Mouse (Mus musculus): ENCODE results near the gene Stx16.

Gene Stx16

DNA sequence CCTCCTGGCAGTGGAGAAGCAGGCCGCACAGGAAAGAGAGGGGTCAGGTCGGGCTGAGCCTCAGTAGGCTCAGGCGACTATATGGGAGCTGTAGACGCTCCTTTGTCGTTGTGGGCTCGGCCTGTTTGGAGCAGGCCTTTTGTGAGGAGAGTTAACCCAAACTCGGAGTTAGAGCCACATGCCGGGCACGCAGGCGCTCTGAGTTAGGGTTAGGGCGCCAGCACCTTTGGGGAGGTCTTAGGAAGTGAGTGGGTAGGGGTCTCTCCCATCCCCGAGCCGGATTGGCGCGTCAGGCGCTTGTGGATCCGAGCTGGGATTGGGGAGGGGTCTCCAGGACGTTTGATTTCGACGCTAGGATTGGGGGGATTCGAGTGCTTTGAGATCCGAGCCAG lies 321 bp downstream of the Stx16 start:
- DNase-seq (ENCODE audit: low spot score) = peak; percentile 73

DNA sequence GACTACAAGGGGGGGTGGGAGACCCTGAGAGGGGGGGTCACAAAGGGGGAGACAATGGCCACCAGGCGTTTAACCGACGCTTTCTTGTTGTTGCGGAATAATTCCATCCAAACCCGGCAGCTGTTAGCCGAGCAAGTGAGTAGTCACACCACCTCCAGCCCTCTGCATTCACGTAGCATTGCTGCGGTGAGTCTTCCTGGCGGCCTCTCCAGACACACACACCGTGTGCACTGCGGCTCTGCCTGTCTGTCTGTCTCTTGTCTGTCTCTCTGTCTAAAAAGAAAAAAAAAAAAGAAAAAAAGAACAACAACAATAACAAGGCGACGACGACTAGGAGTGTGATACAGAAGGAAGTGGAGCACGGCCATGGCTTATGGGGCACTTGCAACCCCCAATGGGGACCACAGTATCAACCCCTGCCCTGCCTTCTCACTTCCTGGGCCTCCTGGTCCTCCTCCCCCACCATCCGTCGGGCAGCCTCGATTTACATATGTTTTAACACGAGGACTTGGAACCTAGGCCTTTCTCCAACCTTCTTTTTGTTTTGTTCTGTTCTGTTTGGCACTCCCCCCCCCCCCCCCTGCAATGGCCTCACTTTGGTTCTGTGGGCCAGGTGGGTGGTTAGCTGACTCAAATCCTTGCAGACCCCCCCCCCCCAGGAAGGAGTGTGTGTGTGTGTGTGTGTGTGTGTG lies 1.0 kb downstream of the Stx16 start:
- peak; percentile 69 for DNase-seq (ENCODE audit: low spot score)

DNA sequence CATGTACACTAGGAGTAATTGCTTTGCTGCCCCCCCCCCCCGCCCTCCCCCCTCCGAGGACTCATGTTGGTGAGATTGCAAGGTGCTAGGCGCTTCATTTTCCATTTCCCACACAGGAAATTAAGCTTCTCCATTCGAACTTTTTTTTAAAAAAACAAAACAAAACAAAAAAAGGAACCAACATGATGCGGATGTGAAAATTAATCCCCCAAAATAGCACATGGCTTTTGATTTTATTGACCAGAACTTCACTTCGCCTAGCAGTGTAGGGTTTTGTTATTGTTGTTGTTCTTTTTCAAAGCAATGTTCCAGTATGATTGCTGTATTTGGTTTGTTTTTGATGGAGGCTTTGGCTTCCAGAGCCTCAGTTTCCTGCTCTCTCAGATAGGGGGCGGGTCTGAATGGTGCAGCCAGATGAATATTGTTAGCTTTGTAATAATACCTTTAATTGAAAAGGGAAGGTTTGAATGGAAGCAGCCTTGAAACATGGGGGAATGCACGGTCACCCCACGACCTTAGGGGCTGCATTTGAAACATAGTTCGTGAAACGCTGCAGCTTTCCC lies 1.7 kb downstream of the Stx16 start:
- peak; percentile 21 for DNase-seq (ENCODE audit: low spot score)

DNA sequence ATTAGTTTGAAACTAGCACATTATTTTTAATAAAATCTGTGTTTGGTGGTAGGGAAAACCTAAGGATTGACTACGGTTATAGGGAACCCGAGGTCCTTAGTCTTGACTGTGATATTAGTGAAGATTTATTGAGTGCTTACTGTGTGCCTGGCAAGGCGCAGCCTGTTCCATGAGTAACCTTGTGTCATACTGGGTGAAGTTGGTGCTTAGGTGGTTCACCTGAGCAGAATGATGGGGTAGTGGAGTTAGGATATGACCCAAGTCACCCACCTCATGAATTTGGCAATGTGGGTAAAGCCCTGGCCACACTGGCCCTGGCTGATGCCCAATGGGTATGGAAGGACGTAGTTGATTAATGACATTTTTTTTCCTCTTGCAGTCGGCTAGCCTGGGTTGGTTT lies 5.7 kb downstream of the Stx16 start:
- no peak for DNase-seq (ENCODE audit: low spot score)

DNA sequence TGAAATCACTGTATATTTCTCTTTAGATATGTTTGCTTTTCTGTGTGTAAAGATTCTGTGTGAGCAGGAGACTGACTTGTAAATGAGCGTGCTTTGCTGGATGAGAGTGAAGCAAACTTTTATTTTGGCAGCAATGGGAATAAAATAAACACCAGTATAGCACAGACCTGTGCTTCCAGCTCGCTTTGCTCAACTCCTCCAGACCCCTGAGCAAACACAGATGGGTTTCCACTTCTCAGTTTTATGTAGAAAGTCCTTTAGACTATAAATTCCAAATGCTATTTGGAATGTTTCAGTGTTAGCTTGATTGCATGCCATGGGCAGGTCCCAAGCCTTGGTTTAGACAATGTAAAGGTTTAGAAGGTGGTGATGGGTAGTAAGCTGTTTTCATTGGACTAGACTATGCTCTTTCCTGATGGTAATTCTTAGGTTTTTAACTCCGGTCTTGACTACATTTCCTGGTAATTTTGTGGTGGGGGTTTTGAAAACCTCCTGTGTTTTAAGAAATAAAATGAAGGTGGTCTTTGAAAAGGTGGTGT lies 6.3 kb downstream of the Stx16 start:
- DNase-seq (ENCODE audit: low spot score) = no peak

DNA sequence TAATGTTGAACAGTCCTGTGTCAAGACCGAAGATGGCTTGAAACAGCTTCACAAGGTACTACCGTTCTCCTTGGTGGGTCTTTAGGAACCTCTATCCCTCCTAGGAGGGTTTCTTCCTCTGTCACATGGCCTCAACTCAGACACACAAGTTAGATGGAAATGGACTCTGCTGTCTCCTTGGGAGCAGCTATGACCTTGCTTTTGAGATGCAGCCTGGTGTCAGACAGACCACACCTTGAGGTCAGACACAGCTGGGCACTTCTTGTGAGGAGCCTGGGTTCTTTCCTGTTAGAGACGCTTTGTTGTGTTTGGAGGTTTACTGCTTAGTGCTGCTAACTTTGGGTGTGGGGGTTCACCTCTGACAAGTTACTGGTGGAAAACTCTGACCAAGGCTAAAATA lies 19.0 kb downstream of the Stx16 start:
- no peak for DNase-seq (ENCODE audit: low spot score)

DNA sequence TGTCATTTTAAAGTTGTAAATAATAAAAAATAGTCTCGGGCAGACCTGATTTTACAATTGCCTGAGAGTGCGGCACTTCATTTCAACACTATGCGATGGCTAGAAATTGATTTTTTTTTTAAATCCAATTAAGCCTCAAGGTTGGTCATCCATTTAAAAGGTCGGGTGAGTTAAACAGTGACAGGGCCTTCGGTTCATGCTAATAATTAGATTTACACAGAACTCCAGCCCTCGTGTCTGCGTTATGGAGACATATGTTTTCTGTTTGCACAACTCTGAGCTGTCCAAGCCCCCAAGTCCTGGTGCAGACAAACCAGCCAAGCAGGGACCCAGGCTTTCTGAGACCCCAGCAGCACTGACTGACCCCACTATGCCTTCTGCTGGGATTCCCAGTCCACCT lies 26.3 kb downstream of the Stx16 start:
- peak; percentile 26 for DNase-seq (ENCODE audit: low spot score)

DNA sequence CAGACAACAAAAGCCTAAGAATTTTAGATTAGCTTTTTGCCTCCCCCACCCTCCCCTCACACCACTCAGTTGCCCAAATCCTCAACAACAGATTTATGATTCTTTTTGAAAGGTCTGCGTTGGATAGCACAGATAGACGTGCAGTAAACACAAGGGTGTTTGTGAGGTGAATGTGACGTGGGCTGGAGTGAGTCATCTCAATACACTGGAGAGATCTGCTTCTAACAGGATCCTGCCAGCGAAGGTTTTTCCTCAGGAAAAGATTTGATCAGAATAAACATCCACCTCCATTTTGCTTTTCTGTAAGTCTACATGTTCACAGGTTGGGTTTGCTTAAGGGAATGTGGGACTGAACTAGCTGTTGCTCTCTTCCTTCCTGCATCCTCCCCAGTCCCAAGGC lies 27.4 kb downstream of the Stx16 start:
- no peak for DNase-seq (ENCODE audit: low spot score)

DNA sequence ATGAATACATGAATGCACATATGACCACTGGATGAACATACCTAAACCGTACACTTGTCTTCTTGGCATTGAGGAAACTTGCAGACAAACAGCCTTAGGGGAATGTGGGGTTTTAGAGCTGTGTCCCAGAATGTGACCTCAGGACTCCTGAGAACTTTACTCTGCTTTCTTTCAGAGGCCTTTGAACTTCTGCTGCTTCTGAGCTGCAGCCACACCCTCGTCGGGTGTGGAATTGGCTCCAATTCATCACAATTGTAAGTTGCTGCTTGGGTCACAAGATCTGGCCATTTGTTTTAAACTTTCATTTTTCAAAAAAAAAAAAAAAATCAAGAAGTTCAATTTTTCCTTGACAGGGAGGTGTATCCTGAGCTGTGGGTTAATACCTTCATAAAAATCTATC lies 31.3 kb downstream of the Stx16 start:
- DNase-seq (ENCODE audit: low spot score) = no peak

DNA sequence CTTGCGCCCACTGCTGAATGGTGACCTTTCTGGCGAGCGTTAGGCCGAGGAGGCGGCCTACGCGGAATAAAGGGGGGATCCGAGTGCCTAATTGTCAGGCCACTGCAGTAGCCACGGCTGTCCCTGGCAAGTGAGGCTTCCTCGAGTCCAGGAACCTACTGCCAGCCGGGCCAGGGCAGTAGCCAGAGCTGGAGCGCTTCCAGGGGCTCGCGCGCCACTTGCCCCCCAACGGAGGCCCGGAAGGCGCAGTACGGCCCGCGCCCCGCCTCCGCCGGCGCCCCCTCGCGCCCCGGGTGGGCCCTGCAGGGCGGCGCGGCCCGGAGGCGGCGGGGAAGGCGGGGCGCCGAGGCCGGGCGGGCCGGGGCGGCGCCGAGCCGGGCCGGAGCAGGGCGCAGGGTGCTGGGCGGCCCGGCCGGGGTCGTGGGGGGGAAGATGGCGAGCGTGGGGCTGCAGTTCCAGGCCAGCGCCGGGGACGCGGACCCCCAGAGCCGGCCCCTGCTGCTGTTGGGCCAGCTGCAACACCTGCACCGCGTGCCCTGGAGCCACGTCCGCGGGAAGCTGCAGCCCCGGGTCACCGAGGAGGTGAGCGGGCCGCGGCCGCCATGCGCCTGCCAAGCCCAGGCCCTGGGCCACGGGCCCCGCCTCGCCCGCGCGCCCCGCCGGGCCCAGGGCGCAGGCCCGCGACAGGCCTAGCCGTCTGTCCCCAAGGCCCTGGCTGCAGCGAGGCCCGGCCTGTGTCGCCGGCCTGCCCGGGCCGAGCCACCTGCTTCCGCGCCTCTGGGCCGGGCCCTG lies 34.1 kb downstream of the Stx16 start, which contains the start of gene Npepl1:
Npepl1 (plus strand) TSS at position 359 of the 792 bp plus-strand sequence.
- peak; percentile 56 for DNase-seq (ENCODE audit: low spot score)

DNA sequence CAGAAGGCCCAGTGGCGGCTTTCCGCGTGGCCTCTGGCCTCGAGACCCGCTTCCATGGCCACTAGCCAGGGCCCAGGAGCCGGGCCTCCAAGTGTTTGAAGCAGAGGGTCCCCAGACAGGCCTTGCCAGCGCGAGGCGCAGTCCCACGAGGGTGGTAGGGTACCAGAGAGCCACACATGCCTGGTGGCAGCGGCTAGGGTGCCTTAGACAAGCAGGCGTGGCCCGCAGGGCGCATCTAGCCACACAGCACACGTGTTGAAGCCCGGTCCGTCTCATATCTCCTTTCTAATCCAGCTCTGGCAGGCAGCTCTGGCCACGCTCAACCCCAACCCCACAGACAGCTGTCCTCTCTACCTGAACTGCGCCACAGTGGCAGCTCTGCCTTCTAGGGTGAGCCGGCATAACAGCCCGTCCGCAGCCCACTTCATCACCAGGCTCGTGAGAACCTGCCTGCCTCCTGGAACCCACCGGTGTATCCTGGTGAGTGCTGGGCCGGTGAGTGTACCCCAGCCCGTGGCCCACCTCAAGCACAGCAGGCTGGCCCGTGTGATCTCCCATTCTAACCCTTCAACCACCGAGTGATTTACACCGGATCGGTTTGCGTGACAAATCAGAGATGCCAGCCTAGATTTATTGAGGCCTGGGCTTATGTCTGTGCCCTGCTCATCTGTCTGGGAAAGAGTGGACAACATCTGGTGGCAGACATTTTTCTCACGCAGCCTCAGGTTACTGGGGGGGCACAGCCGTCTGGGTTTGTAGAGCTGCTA lies 34.9 kb downstream of the Stx16 start:
- peak; percentile 54 for DNase-seq (ENCODE audit: low spot score)

DNA sequence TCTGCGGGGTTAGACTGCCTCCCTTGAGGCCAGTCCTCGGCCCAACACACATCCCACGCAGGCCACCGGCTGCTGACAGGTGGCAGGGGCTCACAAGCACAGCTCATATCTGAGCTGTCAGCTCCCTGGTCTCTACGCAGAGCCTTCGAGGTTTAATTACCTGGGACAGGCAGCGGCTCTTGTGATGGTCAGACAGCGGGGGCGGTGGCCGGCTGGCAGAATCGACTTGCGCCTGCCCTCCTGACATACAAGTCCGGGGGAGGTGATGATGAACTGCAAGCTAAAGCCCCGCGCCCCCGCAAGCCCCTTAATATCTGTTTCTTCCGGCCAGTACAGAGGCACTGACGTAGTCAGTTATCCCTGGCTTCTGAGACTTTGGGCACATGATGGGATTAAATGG lies 36.8 kb downstream of the Stx16 start:
- DNase-seq (ENCODE audit: low spot score) = no peak

DNA sequence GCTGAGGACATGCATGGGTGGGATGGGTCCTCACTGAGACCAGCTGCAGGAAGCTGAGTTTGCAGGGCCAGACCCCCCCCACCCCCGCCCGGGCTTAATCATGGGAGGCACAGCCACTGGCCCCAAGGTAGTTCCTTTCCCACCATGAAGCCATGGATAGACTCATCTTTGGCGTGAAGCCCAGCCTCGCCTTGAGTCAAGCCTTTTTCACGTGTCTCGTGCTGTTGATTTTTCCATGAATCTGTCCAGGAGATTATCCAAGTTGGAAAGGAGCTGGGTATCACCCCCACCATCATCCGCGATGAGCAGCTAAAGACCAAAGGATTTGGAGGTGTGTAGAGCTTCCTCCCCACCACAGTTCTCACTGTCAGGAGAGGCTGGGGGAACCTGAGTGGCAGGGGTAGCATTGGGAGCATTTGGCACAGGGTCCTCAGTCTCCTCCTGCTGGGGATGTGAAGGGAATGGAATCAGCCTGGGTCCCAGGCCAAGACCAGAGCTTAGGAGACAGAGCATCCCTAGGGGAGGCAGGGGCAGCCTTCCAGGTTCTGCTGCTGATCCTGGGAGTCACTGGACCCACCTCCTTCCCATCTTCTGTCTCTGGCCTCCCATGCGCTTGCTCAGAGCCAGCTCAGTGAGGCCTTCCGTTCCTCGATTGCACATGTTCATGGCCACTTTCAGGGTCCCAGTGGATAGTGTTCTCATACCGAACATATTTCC lies 38.2 kb downstream of the Stx16 start:
- DNase-seq (ENCODE audit: low spot score) = no peak

DNA sequence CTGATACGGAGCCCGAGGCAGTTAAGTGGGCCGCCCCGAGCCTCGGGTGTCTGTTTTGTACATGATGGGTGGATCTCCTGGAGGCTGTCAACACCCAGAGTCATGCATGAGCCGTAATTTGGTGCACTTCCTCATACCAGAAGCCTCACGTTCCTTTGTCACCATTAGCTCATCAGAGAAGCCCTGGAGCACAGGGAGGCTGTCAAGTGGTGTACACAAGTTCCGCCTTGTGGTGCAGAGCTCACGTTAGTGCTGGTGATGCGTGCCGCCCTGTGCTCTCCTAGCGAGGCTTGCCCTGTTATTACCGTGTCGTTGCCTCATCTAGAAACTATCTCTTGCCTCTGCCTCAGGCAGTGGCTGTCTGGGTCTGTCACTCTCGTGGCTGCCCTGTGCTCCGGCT lies 40.8 kb downstream of the Stx16 start:
- DNase-seq (ENCODE audit: low spot score) = peak; percentile 18

DNA sequence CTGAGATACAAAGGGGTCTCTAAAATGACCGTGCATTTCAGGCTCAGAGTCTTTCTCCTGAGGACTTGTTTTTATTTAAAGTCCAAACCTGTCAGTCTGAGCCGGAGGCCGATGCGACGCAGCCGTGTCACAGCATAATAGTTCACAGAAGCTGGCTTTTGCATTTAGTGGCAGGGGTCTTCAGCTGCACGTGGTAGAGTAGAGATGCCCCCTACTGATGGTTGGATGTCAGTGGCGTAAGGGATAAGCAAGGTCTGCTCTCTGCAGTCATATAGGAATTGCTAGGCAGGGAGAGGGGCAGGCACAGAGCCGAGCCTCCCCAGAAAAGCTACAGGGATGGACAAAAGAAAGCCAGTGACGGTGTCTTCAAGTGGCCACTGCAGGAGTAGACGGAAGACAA lies 42.0 kb downstream of the Stx16 start:
- DNase-seq (ENCODE audit: low spot score) = peak; percentile 69

DNA sequence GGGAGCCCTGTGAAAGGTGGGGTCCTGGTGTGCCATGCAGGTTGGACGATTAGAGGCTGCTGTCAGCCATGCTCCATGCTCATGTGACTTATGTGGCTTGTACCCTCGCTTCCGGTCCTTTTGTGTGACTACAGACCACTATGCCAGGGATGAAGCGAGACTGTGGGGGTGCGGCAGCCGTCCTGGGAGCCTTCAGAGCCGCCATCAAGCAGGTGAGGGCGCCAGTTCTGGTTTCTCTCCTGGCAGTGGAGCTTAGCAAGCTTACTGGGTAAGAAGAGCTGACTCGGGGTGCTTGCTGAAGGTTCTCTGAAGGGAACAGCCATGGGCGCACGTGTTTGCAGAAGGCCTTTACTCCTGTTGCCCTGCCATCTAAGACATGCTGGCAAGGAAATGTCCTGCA lies 43.2 kb downstream of the Stx16 start:
- no peak for DNase-seq (ENCODE audit: low spot score)

DNA sequence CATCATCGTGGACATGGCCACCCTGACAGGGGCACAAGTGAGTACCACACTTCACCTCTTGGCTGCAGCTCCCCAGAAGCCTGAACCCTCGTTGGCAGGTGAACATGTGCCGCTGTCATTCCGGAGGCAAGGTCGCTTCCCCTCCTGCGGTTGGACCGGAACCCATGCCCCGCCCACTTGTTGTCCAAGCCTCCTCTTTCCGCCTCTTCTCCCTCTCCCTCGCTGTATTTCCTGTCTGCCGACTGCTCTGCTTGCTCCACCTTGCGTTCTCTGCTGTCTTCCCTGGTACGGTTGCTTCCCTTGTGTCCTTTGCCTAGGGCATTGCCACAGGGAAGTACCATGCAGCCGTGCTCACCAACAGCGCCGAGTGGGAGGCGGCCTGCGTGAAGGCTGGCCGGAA lies 44.5 kb downstream of the Stx16 start:
- no peak for DNase-seq (ENCODE audit: low spot score)

DNA sequence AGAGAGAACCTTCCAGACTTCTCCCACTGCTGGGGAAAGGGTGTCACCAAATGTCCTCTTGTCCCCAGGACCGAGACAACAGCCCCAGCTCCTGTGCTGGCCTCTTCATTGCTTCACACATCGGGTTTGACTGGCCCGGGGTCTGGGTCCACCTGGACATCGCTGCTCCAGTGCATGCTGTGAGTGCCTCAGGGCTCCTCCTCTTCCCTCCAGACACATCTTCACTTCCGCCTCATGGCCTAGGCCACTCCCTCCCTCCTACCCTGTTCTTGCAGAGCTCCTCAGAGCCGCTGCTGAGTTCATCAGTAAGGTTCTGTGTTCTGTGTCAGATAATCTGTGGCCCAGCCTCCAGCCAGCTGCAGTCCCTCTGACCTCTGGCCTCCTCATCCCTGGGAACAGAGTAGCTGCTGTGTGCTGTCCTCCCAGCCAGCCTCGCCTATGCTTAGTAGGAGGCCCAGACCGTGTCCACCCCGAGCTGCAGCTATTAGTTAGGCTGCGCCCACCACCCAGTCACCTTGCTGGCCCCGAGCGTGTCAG lies 45.4 kb downstream of the Stx16 start:
- DNase-seq (ENCODE audit: low spot score) = no peak

DNA sequence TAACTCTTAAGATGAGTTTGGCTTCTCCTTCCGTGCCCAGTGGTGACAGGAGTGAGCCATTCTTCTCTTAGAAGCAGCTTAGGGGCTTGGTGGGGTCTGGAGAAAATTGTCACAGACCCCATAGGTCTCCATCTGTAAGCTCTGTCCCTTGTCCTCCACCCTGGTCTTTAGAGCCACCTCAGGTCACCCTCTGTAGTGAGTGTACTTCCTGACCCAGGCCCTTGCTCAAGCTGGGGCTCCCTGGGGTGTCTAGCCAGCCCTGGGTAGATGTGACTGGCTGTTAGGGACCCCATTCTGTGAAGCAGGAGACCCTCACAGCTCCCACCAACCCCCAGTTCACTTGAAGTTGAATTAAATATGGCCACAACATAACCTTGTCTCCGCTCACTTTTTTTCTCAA lies 46.2 kb downstream of the Stx16 start:
- DNase-seq (ENCODE audit: low spot score) = no peak

DNA sequence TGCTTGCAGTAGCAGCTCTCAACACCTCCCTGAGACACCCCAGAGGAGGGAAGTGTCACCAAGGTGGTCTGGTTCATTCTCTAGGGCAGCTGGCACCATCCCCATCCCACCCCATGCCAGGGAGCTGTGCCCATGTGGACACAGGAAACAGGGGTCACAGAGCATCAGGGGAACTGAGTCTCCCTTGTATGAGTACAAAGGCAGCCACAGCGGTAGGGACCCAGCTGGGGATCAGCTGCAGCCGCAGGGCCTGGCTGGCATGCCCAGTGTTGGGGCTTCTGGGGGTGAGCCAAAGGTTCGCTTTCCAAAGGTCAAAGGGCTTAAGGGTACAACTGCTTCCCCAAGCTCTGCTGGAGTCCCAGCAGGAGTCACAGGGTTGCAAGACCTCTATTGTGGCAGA lies 47.6 kb downstream of the Stx16 start:
- no peak for DNase-seq (ENCODE audit: low spot score)

Data from embryo, embryonic 10.5 days (tissue).